Mouse (Mus musculus) liver, embryonic 15.5 days (tissue): ENCODE measurements around the gene Grik1. TPM values are rescaled to one million over a fixed set of nuclear protein-coding genes. Genes with fewer than 3 reads are reported as not detected.

Experiments
- ATAC-seq: fragments of 200-750 bp; cut with Nextera tagmentation; 2 replicates; pipeline ENCODE4 v1.8.0; 2017; ENCODE audit warnings: moderate number of reproducible peaks, mild to moderate bottlenecking, moderate library complexity; ENCODE audit not compliant: insufficient read depth
- H3K27ac ChIP-seq: fragments of 300-500 bp; sonication (generic); replicated peaks from 2 replicates; pipeline ENCODE4 v1.5.1; 2015; ENCODE audit warnings: mild to moderate bottlenecking, inconsistent platforms
- H3K27me3 ChIP-seq: fragments of 300-500 bp; sonication (generic); 2 replicates; pipeline ENCODE4 v1.6.1; 2015; ENCODE audit warnings: mild to moderate bottlenecking, inconsistent platforms
- H3K36me3 ChIP-seq: fragments of 300-500 bp; sonication (generic); replicated peaks from 2 replicates; pipeline ENCODE4 v1.6.1; 2015; ENCODE audit warnings: moderate library complexity, mild to moderate bottlenecking, inconsistent platforms
- H3K4me1 ChIP-seq: fragments of 300-500 bp; sonication (generic); replicated peaks from 2 replicates; pipeline ENCODE4 v1.6.1; 2015; ENCODE audit warnings: inconsistent platforms
- H3K4me2 ChIP-seq: fragments of 300-500 bp; sonication (generic); 2 replicates; pipeline ENCODE4 v1.6.1; 2015; ENCODE audit warnings: moderate library complexity, mild to moderate bottlenecking, inconsistent platforms
- H3K4me3 ChIP-seq: fragments of 300-500 bp; sonication (generic); replicated peaks from 2 replicates; pipeline ENCODE4 v1.5.1; 2015; ENCODE audit warnings: mild to moderate bottlenecking, inconsistent platforms
- H3K9ac ChIP-seq: fragments of 300-500 bp; sonication (generic); 2 replicates; pipeline ENCODE4 v1.6.1; 2015; ENCODE audit warnings: moderate library complexity, mild to moderate bottlenecking, inconsistent platforms
- H3K9me3 ChIP-seq: fragments of 300-500 bp; sonication (generic); replicated peaks from 2 replicates; pipeline ENCODE4 v1.6.1; 2016; ENCODE audit warnings: inconsistent platforms
- WGBS: fragments of 180-500 bp; shearing (Covaris S2); methylation state at CpG from one replicate; pipeline ENCODE4 v1.1.7; 2015; ENCODE audit warnings: mixed read lengths; ENCODE audit not compliant: insufficient replicate concordance; 5-methylcytosine and 5-hydroxymethylcytosine counted together
- polyA plus RNA-seq: library from polyadenylated mRNA; unstranded; fragments of >200 nt; fragmentation: Nextera tagmentation; extraction: Ambion mirVana; gene quantifications from 2 replicates; pipeline ENCODE4 v1.2.1, GENCODE M21; 2015

Grik1 gene
- 0.03 TPM in 1 of 2 replicates, not detected in the other for polyA plus RNA-seq

DNA sequence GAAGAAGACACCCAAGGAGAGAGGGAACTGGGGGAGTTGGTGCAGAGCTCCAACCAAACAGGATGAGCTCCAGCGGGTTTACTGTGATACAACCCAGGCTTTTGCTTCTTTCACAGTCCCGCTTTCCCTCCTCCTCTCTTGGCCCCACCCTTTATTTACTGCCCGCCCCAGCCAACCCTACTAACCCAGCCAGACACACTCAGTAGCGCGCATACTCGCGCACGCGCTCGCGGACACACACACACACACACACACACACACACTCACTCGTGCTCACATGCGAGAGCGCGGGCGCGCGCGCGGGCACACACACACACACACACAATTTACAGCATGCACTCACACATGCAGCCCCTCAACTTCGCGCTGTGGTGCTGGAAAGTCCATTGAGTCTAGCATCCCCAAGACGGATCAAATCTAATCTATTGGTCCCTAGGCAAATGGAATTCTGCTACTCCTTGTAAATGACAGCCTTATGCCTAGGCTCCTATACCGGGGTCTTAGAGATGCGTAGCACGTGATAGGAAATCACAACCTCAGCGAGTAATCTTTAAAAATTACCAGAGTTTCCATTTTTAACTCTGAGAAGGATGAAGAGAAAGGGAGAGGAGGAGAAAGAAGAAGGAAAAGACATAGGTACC, at the start of gene Grik1:
Gene Grik1, minus strand, starts transcription at position 134 of the 641 bp plus-strand sequence.
- H3K9me3 ChIP-seq = no peaks in the 10 kb centered on the region
- no peak within 1 kb of the TSS for H3K4me3 ChIP-seq
- no peak within 1 kb of the TSS for H3K27ac ChIP-seq
- H3K36me3 ChIP-seq = no peaks in the 10 kb centered on the region
- H3K4me2 ChIP-seq = peak within 1 kb of the TSS; percentile 23
- H3K27me3 ChIP-seq = peaks cover 24% of the 10 kb centered on the region
- no peak for ATAC-seq
- H3K4me1 ChIP-seq = no peaks in the 10 kb centered on the region
- WGBS = 2% methylated on average over 27 of the region's 27 CpGs
- H3K9ac ChIP-seq = no peak within 1 kb of the TSS

DNA sequence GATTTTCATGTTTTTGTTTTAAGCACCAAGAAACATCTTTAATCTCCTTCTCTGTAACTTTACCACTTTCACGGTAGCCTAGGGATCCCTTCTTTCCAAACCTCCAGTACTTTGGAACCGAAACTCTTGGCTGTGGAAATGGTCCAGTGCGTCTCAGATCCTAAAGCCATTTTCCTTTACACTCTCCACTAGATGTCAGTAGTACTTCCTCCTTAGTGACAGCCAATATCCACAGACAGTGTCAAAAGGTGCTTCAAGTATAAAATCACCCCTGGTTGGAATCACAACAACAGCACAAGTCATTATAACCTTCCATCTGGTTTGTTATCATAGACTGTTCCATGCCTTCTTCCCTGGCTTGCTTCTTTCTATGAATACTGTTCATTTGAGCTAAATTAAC, 4.1 kb upstream of the Grik1 start:
- Histone ChIP-seq H3K4me3 (no peak overlapping the region), H3K27me3 (peaks cover 14% of the 10 kb centered on the region), H3K4me1 (no peaks in the 10 kb centered on the region), H3K27ac (no peak overlapping the region), H3K4me2 (no peak overlapping the region), H3K9me3 (no peaks in the 10 kb centered on the region), H3K9ac (no peak overlapping the region), H3K36me3 (no peaks in the 10 kb centered on the region)
- WGBS = 46% methylated on average over 3 of the region's 3 CpGs
- ATAC-seq = no peak

- H3K36me3 ChIP-seq = no peaks in the 10 kb centered on the region
- H3K9me3 ChIP-seq = no peaks in the 10 kb centered on the region
- no peak for ATAC-seq
- H3K27ac ChIP-seq = no peak overlapping the region
- H3K4me2 ChIP-seq = peak overlapping the region; percentile 23
- no peaks in the 10 kb centered on the region for H3K4me1 ChIP-seq
- no peak overlapping the region for H3K9ac ChIP-seq
- no peak overlapping the region for H3K4me3 ChIP-seq
- WGBS = 3% methylated on average over 40 of the region's 40 CpGs
- H3K27me3 ChIP-seq = peaks cover 24% of the 10 kb centered on the region
These were observed 514 bp downstream of the Grik1 start for GRCm38 (mm10) chr16:88289421-88290081.

DNA sequence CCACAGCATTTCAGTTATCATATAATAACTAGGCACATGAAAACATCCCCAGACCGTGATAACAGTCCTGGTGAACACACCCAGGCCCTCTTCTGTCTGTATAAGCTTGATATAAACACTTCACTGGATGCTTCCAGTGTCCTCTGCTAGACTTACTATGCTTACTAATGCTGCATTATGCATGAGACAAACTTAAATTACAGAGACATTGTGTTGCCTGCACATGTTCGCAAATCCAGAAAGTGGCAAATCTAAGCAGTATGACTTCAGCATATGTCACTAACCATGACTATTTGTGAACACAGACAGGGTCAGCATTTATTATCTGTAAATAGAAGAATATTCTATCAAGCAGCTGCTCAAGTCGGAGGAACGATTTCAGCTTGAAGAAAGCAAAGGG, 31.7 kb downstream of the Grik1 start:
- Histone ChIP-seq H3K9me3 (no peaks in the 10 kb centered on the region), H3K36me3 (no peaks in the 10 kb centered on the region), H3K27ac (no peak overlapping the region), H3K4me2 (no peak overlapping the region), H3K27me3 (no peaks in the 10 kb centered on the region), H3K4me3 (no peak overlapping the region), H3K9ac (no peak overlapping the region), H3K4me1 (no peaks in the 10 kb centered on the region)
- WGBS = 60% methylated on average over 4 of the region's 4 CpGs
- peak; percentile 28; the same call in 1 of the 2 replicates for ATAC-seq

- no peak for ATAC-seq
- Histone ChIP-seq H3K36me3 (no peaks in the 10 kb centered on the region), H3K27me3 (no peaks in the 10 kb centered on the region), H3K9me3 (no peaks in the 10 kb centered on the region), H3K4me1 (no peaks in the 10 kb centered on the region), H3K4me2 (no peak overlapping the region), H3K9ac (no peak overlapping the region), H3K27ac (no peak overlapping the region), H3K4me3 (no peak overlapping the region)
- 61% methylated on average over 5 of the region's 5 CpGs for WGBS
These were observed 33.0 kb downstream of the Grik1 start for GRCm38 (mm10) chr16:88257072-88257471.

DNA sequence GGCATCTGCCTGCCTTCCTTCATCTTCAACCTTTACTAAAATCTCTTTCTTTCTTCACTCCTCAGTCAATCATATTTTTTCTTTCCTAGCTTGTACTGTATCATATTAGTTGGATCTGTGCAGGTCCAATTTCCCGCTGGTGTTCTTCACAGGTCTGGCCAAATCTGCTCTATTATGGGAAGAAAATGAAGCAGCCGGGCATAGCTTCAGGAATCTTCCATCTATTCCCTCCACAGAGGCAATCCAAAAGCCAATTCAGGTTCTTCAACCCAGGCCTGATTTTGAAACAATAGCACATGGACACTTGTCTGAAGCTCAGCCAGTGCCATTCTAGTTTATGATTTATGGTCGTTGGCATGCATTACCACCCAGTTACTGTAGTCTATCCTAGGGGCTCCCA, 34.0 kb downstream of the Grik1 start:
- H3K9me3 ChIP-seq = no peaks in the 10 kb centered on the region
- H3K36me3 ChIP-seq = no peaks in the 10 kb centered on the region
- no peaks in the 10 kb centered on the region for H3K27me3 ChIP-seq
- H3K4me2 ChIP-seq = no peak overlapping the region
- 55% methylated on average over 3 of the region's 3 CpGs for WGBS
- no peak overlapping the region for H3K27ac ChIP-seq
- H3K9ac ChIP-seq = no peak overlapping the region
- H3K4me3 ChIP-seq = no peak overlapping the region
- H3K4me1 ChIP-seq = no peaks in the 10 kb centered on the region
- no peak for ATAC-seq

DNA sequence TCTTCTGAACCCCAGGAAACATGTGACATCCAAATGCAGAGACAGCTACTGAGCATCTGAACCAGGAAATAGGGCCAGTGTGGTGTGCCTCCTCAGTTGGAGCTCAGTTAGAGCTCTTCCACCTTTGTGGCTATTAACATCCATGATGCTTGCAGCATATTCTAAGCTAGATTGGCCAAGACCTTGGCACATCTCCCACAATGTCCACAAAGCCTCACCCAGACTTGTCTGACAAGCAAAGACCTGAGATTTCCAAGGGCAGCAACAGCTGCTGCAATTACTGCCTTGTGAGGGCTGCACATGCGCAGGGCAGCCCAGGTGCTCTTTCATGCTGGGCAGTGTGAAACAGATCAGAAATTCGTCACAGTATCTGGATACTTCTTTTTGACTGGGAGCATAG, 37.4 kb downstream of the Grik1 start:
- ATAC-seq = no peak

DNA sequence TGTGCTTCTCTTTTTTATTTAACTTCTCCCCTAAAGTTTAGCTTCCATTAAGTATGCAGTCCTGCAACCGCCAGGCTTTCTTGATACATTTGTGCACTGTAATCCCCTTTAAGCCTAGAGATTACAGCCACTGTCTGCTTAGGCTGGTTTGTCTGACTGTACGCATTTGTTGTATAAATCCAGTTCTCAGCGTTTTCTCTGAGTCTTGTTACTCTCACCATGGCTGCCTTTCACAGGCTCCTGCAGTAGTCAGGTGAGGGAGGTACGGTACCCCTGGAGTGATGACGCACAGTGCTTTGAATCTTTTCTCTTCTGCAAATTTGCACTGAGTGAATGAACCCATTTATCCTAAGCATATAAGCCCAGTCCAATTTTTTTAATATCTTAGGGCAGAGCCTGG, 39.0 kb downstream of the Grik1 start:
- H3K27ac ChIP-seq = no peak overlapping the region

More for the DNA sequence above, 37.4 kb downstream of the Grik1 start:
- Histone ChIP-seq H3K4me2 (no peak overlapping the region), H3K36me3 (no peaks in the 10 kb centered on the region), H3K9ac (no peak overlapping the region), H3K27ac (no peak overlapping the region), H3K9me3 (no peaks in the 10 kb centered on the region), H3K4me1 (no peaks in the 10 kb centered on the region), H3K27me3 (no peaks in the 10 kb centered on the region), H3K4me3 (no peak overlapping the region)
- 50% methylated on average over 2 of the region's 2 CpGs for WGBS

DNA sequence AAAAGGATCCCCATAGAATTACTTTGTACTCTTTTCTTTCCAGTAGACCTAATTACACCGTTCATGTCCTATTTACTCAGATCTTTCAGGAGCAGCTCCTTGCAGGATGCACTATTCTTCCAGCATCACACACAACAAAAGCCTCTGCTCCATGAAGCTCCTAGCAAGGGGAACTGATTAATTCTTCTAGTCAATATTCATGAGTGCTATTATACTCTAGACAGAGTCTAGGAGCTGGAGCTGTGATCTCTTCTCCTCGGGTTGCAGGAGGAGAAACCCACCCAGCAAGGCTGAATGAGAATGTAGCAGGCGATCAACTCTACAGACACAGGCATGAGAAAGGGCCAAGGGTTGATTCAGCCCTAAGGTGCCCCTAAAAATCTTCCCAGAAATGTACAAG, 40.2 kb downstream of the Grik1 start:
- no peak overlapping the region for H3K27ac ChIP-seq
- H3K9ac ChIP-seq = no peak overlapping the region
- 45% methylated on average over 3 of the region's 3 CpGs for WGBS
- no peaks in the 10 kb centered on the region for H3K27me3 ChIP-seq
- H3K9me3 ChIP-seq = no peaks in the 10 kb centered on the region
- H3K4me2 ChIP-seq = no peak overlapping the region
- ATAC-seq = no peak
- no peak overlapping the region for H3K4me3 ChIP-seq
- H3K4me1 ChIP-seq = no peaks in the 10 kb centered on the region
- H3K36me3 ChIP-seq = no peaks in the 10 kb centered on the region

More for the DNA sequence above, 39.0 kb downstream of the Grik1 start:
- H3K4me2 ChIP-seq = no peak overlapping the region
- 56% methylated on average over 5 of the region's 5 CpGs for WGBS
- no peak overlapping the region for H3K4me3 ChIP-seq
- H3K4me1 ChIP-seq = no peaks in the 10 kb centered on the region
- no peaks in the 10 kb centered on the region for H3K27me3 ChIP-seq
- ATAC-seq = no peak
- no peak overlapping the region for H3K9ac ChIP-seq
- no peaks in the 10 kb centered on the region for H3K9me3 ChIP-seq
- no peaks in the 10 kb centered on the region for H3K36me3 ChIP-seq

DNA sequence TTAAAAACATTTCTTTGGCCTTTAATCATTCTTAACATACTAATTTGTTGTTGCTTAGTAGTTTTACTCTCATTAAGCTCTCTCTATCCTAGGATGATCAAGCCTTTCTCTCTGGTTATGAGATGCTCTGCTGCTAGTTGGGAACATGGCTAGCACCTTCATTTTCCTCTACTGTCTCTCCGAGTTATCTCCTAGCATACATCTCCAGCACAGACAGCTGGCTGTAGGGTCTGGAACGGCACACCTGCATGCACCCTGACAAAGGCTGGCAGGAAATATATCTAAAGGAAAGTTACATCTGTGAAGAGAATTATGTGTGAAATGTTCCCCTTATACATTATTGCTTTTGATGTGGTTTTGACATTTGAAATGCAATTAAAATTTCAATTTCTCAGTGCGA, 42.5 kb downstream of the Grik1 start:
- Histone ChIP-seq H3K27ac (no peak overlapping the region), H3K4me1 (no peaks in the 10 kb centered on the region), H3K4me3 (no peak overlapping the region), H3K27me3 (no peaks in the 10 kb centered on the region), H3K4me2 (no peak overlapping the region), H3K36me3 (no peaks in the 10 kb centered on the region), H3K9me3 (no peaks in the 10 kb centered on the region), H3K9ac (no peak overlapping the region)
- no peak for ATAC-seq
- 68% methylated on average over 3 of the region's 3 CpGs for WGBS

DNA sequence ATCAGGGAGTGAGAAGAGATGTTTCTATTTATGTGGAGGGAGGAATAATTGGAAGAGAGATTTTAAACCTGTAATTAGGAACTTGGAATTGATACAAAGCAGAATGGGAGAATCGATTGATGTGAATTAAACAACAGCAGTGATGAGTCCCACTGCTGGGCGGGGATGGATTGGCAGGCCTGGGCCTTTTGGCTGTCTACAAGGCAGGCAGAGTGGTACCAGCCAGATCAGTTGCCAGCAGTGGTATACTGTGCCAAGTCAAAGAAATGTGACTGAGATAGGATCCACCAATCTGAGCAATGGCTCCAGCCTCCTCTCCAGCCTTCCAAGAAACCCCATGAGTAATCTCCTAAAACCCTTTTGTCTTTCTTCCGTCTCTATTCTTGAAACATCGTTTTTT, 45.4 kb downstream of the Grik1 start:
- H3K4me3 ChIP-seq = no peak overlapping the region
- no peak overlapping the region for H3K4me2 ChIP-seq
- no peaks in the 10 kb centered on the region for H3K27me3 ChIP-seq
- no peak overlapping the region for H3K27ac ChIP-seq
- H3K9ac ChIP-seq = no peak overlapping the region
- ATAC-seq = no peak
- no peaks in the 10 kb centered on the region for H3K36me3 ChIP-seq
- WGBS = 73% methylated on average over 4 of the region's 4 CpGs
- no peaks in the 10 kb centered on the region for H3K9me3 ChIP-seq
- no peaks in the 10 kb centered on the region for H3K4me1 ChIP-seq
